Mouse (Mus musculus): ENCODE results near the gene Maml3.

GRCm38 (mm10) chr3:51660821-51661276 is 444.0 kb downstream of the Maml3 start:
- TF ChIP-seq CTCF (IDR thresholded peaks at IDR 0.05; ENCODE audit: borderline replicate concordance, extremely low read depth, insufficient read depth, insufficient read length), result no peak
- no peak for TF ChIP-seq POLR2A (IDR thresholded peaks at IDR 0.05; ENCODE audit: borderline replicate concordance, extremely low read depth, insufficient read depth, insufficient read length, poor library complexity, severe bottlenecking)

Measured in brain, embryonic 14.5 days (tissue).